Mouse (Mus musculus): ENCODE data around the gene Ctsf. TPM values are rescaled to one million over a fixed set of nuclear protein-coding genes. Genes with fewer than 3 reads are reported as not detected.
"Not testable (repeated sequence)": the region's sequence is repeated elsewhere in the genome, so short reads cannot be mapped to it uniquely, and the experiment has no call there.

Ctsf gene
- polyA plus RNA-seq, 1 experiment from 2014 or later: 49.4 TPM

- ATAC-seq (no peak), DNase-seq (no peak)
- Histone ChIP-seq H3K27ac (ENCODE audit: low read depth) (no peak overlapping the region), H3K4me2 (ENCODE audit: low read depth, low read length) (peak overlapping the region; percentile 95), H3K36me3 (replicated peaks; ENCODE audit: insufficient read depth, low read length) (peaks cover 4% of the 10 kb centered on the region; the same call in 1 of the 2 replicates), H3K4me3 (ENCODE audit: low read depth, low read length) (no peak overlapping the region), H3K27me3 (ENCODE audit: insufficient read depth, low read length) (peaks cover 26% of the 10 kb centered on the region), H3K9me3 (ENCODE audit: low read length) (no peaks in the 10 kb centered on the region), H3K4me1 (ENCODE audit: insufficient read depth) (peaks cover 32% of the 10 kb centered on the region), H3K9ac (replicated peaks) (no peak overlapping the region)
- WGBS (ENCODE audit: insufficient replicate concordance): 73% methylated on average over 4 of the region's 4 CpGs
- TF ChIP-seq EP300 (IDR thresholded peaks at IDR 0.05; ENCODE audit: low read depth) (no peak), CTCF (IDR thresholded peaks at IDR 0.05; ENCODE audit: low read depth) (no peak)
Measured at GRCm38 (mm10) chr19:4855951-4856350, 1.0 kb downstream of the Ctsf start.

- H3K4me3 ChIP-seq (ENCODE audit: low read depth, low read length): peak overlapping the region; percentile 32
- TF ChIP-seq CTCF (IDR thresholded peaks at IDR 0.05; ENCODE audit: low read depth): peak; percentile 47
- TF ChIP-seq EP300 (IDR thresholded peaks at IDR 0.05; ENCODE audit: low read depth): peak; percentile 91
- peak overlapping the region; percentile 58 for H3K4me2 ChIP-seq (ENCODE audit: low read depth, low read length)
- no peaks in the 10 kb centered on the region for H3K9me3 ChIP-seq (ENCODE audit: low read length)
- H3K9ac ChIP-seq (replicated peaks): peak overlapping the region; percentile 53
- peak overlapping the region; percentile 80 for H3K27ac ChIP-seq (ENCODE audit: low read depth)
- ATAC-seq (peak; percentile 95), DNase-seq (peak; percentile 73)
- peaks cover 4% of the 10 kb centered on the region; the same call in 1 of the 2 replicates for H3K36me3 ChIP-seq (replicated peaks; ENCODE audit: insufficient read depth, low read length)
- H3K27me3 ChIP-seq (ENCODE audit: insufficient read depth, low read length): peaks cover 27% of the 10 kb centered on the region
- peaks cover 32% of the 10 kb centered on the region for H3K4me1 ChIP-seq (ENCODE audit: insufficient read depth)
- WGBS (ENCODE audit: insufficient replicate concordance): 53% methylated on average over 6 of the region's 6 CpGs
Measured at GRCm38 (mm10) chr19:4859081-4859480, 4.2 kb downstream of the Ctsf start.

DNA sequence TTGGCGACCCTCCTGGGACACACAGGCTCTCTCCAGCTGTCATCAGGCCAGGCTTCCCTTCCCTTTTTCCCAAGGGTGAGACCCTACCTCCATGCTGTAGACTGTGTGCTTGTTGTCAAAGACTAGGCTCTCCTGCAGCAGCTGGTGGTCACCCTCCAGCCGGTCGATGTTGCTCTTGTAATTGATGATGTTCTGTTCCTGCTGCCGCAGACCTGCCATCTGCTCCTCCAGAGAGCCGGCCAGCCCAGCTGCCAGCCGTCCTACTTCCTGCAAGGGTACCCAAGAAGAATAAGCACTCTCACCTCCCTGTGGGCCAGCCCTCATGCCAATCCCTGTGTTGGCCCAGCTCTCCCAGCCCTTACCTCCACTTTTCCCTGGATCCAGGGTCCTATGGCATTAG, 8.1 kb downstream of the Ctsf start:
- TF ChIP-seq CTCF (IDR thresholded peaks at IDR 0.05; ENCODE audit: low read depth): no peak
- no peak for TF ChIP-seq EP300 (IDR thresholded peaks at IDR 0.05; ENCODE audit: low read depth)
- H3K27me3 ChIP-seq (ENCODE audit: insufficient read depth, low read length): peaks cover 9% of the 10 kb centered on the region; the same call in 1 of the 2 replicates
- no peak for ATAC-seq

DNA sequence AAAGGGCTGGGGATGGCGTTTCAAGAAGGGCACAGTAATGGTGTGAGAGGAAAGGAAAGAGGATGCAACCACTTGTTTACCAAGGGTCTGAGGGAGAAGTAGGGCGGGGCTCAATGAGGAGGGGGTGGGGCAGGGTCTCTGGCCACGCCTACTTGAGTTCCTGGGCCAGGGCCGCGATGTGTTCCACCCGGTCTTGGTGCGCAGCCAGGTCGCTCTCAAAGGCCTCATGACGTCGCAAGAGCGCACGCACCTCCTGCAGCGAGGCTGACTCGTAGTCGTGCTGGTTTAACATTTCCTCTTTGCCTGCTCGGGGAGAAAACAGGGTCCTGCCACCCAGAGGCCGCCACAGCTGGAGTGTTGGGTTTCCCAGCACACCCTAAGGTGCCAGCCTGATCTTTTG, 10.2 kb downstream of the Ctsf start:
- no peaks in the 10 kb centered on the region; the same call in 1 of the 2 replicates for H3K36me3 ChIP-seq (replicated peaks; ENCODE audit: insufficient read depth, low read length)
- H3K27ac ChIP-seq (ENCODE audit: low read depth): no peak overlapping the region
- TF ChIP-seq CTCF (IDR thresholded peaks at IDR 0.05; ENCODE audit: low read depth) (no peak), EP300 (IDR thresholded peaks at IDR 0.05; ENCODE audit: low read depth) (no peak)
- no peak overlapping the region for H3K9ac ChIP-seq (replicated peaks)
- no peaks in the 10 kb centered on the region for H3K4me1 ChIP-seq (ENCODE audit: insufficient read depth)
- ATAC-seq (no peak), DNase-seq (peak; percentile 37)
- no peak overlapping the region for H3K4me2 ChIP-seq (ENCODE audit: low read depth, low read length)
- WGBS (ENCODE audit: insufficient replicate concordance): 5% methylated on average over 17 of the region's 17 CpGs
- H3K4me3 ChIP-seq (ENCODE audit: low read depth, low read length): no peak overlapping the region
- H3K27me3 ChIP-seq (ENCODE audit: insufficient read depth, low read length): peaks cover 9% of the 10 kb centered on the region; the same call in 1 of the 2 replicates
- H3K9me3 ChIP-seq (ENCODE audit: low read length): no peaks in the 10 kb centered on the region

More for the DNA sequence above, 8.1 kb downstream of the Ctsf start:
- H3K4me2 ChIP-seq (ENCODE audit: low read depth, low read length): no peak overlapping the region
- H3K4me1 ChIP-seq (ENCODE audit: insufficient read depth): peaks cover 14% of the 10 kb centered on the region
- no peaks in the 10 kb centered on the region for H3K9me3 ChIP-seq (ENCODE audit: low read length)
- WGBS (ENCODE audit: insufficient replicate concordance): 76% methylated on average over 6 of the region's 6 CpGs
- no peak overlapping the region for H3K4me3 ChIP-seq (ENCODE audit: low read depth, low read length)
- no peak overlapping the region for H3K9ac ChIP-seq (replicated peaks)
- no peak overlapping the region for H3K27ac ChIP-seq (ENCODE audit: low read depth)
- peaks cover under 1% of the 10 kb centered on the region; the same call in 1 of the 2 replicates for H3K36me3 ChIP-seq (replicated peaks; ENCODE audit: insufficient read depth, low read length)
- DNase-seq: no peak

GRCm38 (mm10) chr19:4874613-4875012, 19.7 kb downstream of the Ctsf start:
- H3K36me3 ChIP-seq (replicated peaks; ENCODE audit: insufficient read depth, low read length); H3K4me2 ChIP-seq (ENCODE audit: low read depth, low read length); DNase-seq; H3K27me3 ChIP-seq (ENCODE audit: insufficient read depth, low read length); ATAC-seq; H3K4me3 ChIP-seq (ENCODE audit: low read depth, low read length); H3K9ac ChIP-seq (replicated peaks); H3K27ac ChIP-seq (ENCODE audit: low read depth); H3K9me3 ChIP-seq (ENCODE audit: low read length): not testable (repeated sequence)
- peaks cover 12% of the 10 kb centered on the region for H3K4me1 ChIP-seq (ENCODE audit: insufficient read depth)
- WGBS (ENCODE audit: insufficient replicate concordance): 67% methylated on average over 1 of the region's 1 CpGs

GRCm38 (mm10) chr19:4876241-4876640, 21.3 kb downstream of the Ctsf start:
- DNase-seq: no peak
- Histone ChIP-seq H3K4me3 (ENCODE audit: low read depth, low read length) (no peak overlapping the region), H3K27ac (ENCODE audit: low read depth) (no peak overlapping the region), H3K36me3 (replicated peaks; ENCODE audit: insufficient read depth, low read length) (peaks cover 6% of the 10 kb centered on the region), H3K9ac (replicated peaks) (no peak overlapping the region), H3K4me2 (ENCODE audit: low read depth, low read length) (no peak overlapping the region), H3K9me3 (ENCODE audit: low read length) (no peaks in the 10 kb centered on the region), H3K4me1 (ENCODE audit: insufficient read depth) (peaks cover 16% of the 10 kb centered on the region), H3K27me3 (ENCODE audit: insufficient read depth, low read length) (0 out of 2 replicates have a peak, but pooled peaks cover 5% of the 10 kb centered on the region)
- TF ChIP-seq CTCF (IDR thresholded peaks at IDR 0.05; ENCODE audit: low read depth) (no peak), EP300 (IDR thresholded peaks at IDR 0.05; ENCODE audit: low read depth) (no peak)
- WGBS (ENCODE audit: insufficient replicate concordance): 72% methylated on average over 3 of the region's 4 CpGs
- ATAC-seq: no peak

- ATAC-seq (no peak), DNase-seq (no peak)
- H3K9ac ChIP-seq (replicated peaks): no peak overlapping the region
- peaks cover 6% of the 10 kb centered on the region for H3K36me3 ChIP-seq (replicated peaks; ENCODE audit: insufficient read depth, low read length)
- peaks cover 16% of the 10 kb centered on the region for H3K4me1 ChIP-seq (ENCODE audit: insufficient read depth)
- no peak for TF ChIP-seq EP300 (IDR thresholded peaks at IDR 0.05; ENCODE audit: low read depth)
- no peak for TF ChIP-seq CTCF (IDR thresholded peaks at IDR 0.05; ENCODE audit: low read depth)
- no peak overlapping the region for H3K27ac ChIP-seq (ENCODE audit: low read depth)
- no peak overlapping the region for H3K4me3 ChIP-seq (ENCODE audit: low read depth, low read length)
- 85% methylated on average over 3 of the region's 3 CpGs for WGBS (ENCODE audit: insufficient replicate concordance)
- 0 out of 2 replicates have a peak, but pooled peaks cover 5% of the 10 kb centered on the region for H3K27me3 ChIP-seq (ENCODE audit: insufficient read depth, low read length)
- no peak overlapping the region for H3K4me2 ChIP-seq (ENCODE audit: low read depth, low read length)
- H3K9me3 ChIP-seq (ENCODE audit: low read length): no peaks in the 10 kb centered on the region
Measured at GRCm38 (mm10) chr19:4876755-4877154, 21.8 kb downstream of the Ctsf start.

Data from liver, postnatal 0 days (tissue).